Mouse (Mus musculus) stomach, embryonic 15.5 days (tissue): Measurements from ENCODE around the gene Cks2. TPM values are rescaled to one million over a fixed set of nuclear protein-coding genes. Genes with fewer than 3 reads are reported as not detected.

Experiments used
- ATAC-seq: fragments of 200-750 bp; cut with Nextera tagmentation; 2 replicates; pipeline ENCODE4 v1.8.0; 2017; ENCODE audit warnings: low read depth, moderate number of reproducible peaks, moderate TSS enrichment; ENCODE audit not compliant: insufficient read depth, low FRiP score
- H3K27ac ChIP-seq: fragments of 300-500 bp; sonication (generic); 2 replicates; pipeline ENCODE4 v1.5.1; 2015; ENCODE audit warnings: mild to moderate bottlenecking, inconsistent platforms
- H3K27me3 ChIP-seq: fragments of 300-500 bp; sonication (generic); replicated peaks from 2 replicates; pipeline ENCODE4 v1.6.1; 2015; ENCODE audit warnings: inconsistent platforms
- H3K36me3 ChIP-seq: fragments of 300-500 bp; sonication (generic); 2 replicates; pipeline ENCODE4 v1.6.1; 2015; ENCODE audit warnings: inconsistent platforms
- H3K4me1 ChIP-seq: fragments of 300-500 bp; sonication (generic); 2 replicates; pipeline ENCODE4 v1.6.1; 2015; ENCODE audit warnings: inconsistent platforms
- H3K4me2 ChIP-seq: fragments of 300-500 bp; sonication (generic); 2 replicates; pipeline ENCODE4 v1.6.1; 2015; ENCODE audit warnings: mild to moderate bottlenecking, inconsistent platforms
- H3K4me3 ChIP-seq: fragments of 300-500 bp; sonication (generic); replicated peaks from 2 replicates; pipeline ENCODE4 v1.5.1; 2015; ENCODE audit warnings: inconsistent platforms
- H3K9ac ChIP-seq: fragments of 300-500 bp; sonication (generic); 2 replicates; pipeline ENCODE4 v1.6.1; 2015; ENCODE audit warnings: inconsistent platforms
- H3K9me3 ChIP-seq: fragments of 300-500 bp; sonication (generic); 2 replicates; pipeline ENCODE4 v1.6.1; 2016; ENCODE audit warnings: inconsistent platforms
- WGBS: fragments of 180-500 bp; shearing (Covaris S2); methylation state at CpG from one replicate; pipeline ENCODE4 v1.1.7; 2015; 5-methylcytosine and 5-hydroxymethylcytosine counted together
- polyA plus RNA-seq: library from polyadenylated mRNA; unstranded; fragments of >200 nt; fragmentation: Nextera tagmentation; extraction: Ambion mirVana; gene quantifications from 2 replicates; pipeline ENCODE4 v1.2.1, GENCODE M21; 2015

The Cks2 gene
- polyA plus RNA-seq, result 304 and 342 TPM in 2 replicates

DNA sequence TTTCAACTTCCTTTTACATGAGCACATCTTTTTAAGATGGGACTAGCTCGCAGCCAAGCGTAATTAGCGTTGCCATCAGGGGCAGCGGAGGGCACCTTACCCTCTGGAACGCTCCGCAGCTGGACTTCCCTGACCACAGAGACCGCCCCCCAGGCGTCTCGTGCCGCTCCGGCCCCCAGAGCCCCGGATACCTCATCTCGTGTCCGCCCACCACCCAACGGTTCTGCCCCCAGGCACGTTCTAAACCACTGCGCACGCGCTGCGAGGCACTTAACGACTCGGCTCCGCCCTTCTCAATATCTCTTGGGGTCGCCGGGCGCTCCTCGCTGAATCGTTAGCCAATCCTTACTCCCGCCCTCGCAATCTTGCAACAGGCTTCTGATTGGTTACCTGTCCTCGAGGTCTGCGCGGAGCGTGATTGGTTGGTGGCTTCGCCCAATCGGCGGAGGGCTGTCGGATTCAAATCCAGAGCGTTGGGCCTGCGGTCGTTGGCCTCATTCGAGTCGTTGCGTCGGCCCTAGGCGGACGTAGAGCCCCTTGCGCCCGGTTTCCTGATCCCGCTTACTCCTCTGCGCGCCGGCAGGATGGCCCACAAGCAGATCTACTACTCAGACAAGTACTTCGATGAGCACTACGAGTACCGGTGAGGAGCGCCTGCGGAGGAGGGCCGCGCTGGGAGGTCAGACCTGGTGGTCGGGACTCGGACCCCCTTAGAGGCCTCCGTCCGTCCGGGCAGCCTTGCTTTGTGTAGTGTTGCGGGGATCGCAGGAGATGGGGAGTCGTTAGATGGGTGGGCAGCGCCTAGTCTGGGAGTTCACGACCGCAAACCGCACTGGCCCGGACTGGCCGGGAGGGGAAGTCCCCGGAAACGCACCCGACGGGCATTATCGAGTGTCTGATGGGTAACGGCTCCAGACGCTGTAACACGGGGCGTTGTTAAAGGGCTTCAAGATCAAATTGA, at the start of gene Cks2:
Gene Cks2, plus strand, starts transcription at position 404 of the 961 bp plus-strand sequence.
- Histone ChIP-seq H3K9me3 (no peaks in the 10 kb centered on the region), H3K9ac (peak within 1 kb of the TSS; percentile 58), H3K27me3 (no peaks in the 10 kb centered on the region), H3K4me3 (peak within 1 kb of the TSS; percentile 66), H3K27ac (peak within 1 kb of the TSS; percentile 79), H3K36me3 (no peaks in the 10 kb centered on the region), H3K4me1 (peaks cover 16% of the 10 kb centered on the region; the same call in 1 of the 2 replicates), H3K4me2 (peak within 1 kb of the TSS; percentile 62)
- WGBS, result under 1% methylated on average over 83 of the region's 83 CpGs
- ATAC-seq, result peak; percentile 97

DNA sequence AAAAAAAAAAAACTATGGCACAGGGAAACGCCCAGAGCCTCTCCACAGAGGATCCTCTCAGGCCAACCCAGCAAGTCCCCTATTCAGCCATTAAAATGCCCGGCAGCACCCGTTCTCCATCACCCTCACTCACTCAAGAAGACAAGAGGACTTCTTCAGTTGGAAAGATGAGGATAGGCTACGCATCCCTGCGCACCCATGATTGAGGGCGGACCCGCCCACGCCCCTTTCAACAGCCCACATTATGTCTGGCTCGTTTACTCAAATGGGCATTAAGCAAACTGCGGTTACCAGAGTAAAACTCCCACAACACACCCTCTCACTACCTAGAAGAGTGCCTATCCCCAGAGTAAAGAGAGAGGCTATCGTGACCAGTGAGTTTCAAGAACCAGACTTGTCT, 49.6 kb upstream of the Cks2 start:
- WGBS, result 48% methylated on average over 11 of the region's 11 CpGs

DNA sequence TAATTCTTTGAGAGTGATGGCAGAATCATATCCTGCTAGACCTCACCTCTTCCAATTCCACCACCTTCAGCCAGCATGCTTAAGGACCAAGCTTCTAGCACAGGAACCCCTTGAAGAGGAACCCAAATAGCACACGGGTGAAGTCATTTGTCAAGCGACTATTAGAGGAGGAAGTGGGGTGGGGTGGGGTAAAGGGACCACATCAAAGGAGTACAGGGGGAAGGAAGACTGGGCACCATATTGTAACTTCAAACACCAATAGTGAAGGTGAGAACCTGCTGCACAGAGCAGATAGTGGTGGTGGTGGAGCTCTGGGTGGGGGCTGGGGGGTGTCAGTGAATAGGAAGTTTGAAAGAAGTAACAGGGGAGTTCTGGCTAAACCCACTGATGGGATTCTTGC, 47.0 kb upstream of the Cks2 start:
- Histone ChIP-seq H3K4me1 (peaks cover 11% of the 10 kb centered on the region), H3K9ac (no peak overlapping the region), H3K36me3 (no peaks in the 10 kb centered on the region), H3K4me3 (no peak overlapping the region), H3K27ac (no peak overlapping the region), H3K9me3 (no peaks in the 10 kb centered on the region), H3K27me3 (no peaks in the 10 kb centered on the region; the same call in 1 of the 2 replicates), H3K4me2 (no peak overlapping the region)
- 35% methylated on average over 2 of the region's 2 CpGs for WGBS
- ATAC-seq, result no peak

More for the DNA sequence above, 49.6 kb upstream of the Cks2 start:
- peak overlapping the region; percentile 82 for H3K4me2 ChIP-seq
- H3K4me3 ChIP-seq, result no peak overlapping the region
- no peaks in the 10 kb centered on the region; the same call in 1 of the 2 replicates for H3K27me3 ChIP-seq
- H3K27ac ChIP-seq, result no peak overlapping the region
- H3K4me1 ChIP-seq, result peaks cover 11% of the 10 kb centered on the region
- H3K9ac ChIP-seq, result no peak overlapping the region
- ATAC-seq, result no peak
- no peaks in the 10 kb centered on the region for H3K36me3 ChIP-seq
- H3K9me3 ChIP-seq, result no peaks in the 10 kb centered on the region

DNA sequence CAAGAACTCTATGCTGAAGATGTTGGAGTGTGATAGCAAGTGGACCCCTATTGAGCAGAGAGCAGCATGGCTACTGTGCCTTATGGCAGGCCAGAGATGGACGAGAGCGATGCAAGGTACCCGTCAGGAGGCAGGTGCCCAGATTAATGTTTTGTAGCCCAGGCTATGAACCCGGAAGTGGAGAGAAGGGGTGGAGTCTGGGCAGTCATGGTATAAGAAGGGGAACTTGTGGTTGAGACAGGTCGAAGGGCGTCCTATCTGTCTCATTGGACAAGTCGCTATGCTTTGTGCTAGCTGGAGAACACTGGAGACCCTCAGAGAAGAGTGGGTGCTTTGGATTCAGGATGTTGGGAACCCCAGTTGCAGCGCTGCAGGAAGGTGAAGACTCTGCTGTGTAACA, 44.9 kb upstream of the Cks2 start:
- no peak overlapping the region for H3K27ac ChIP-seq
- no peak for ATAC-seq
- H3K9ac ChIP-seq, result no peak overlapping the region
- H3K4me3 ChIP-seq, result no peak overlapping the region
- H3K27me3 ChIP-seq, result no peaks in the 10 kb centered on the region; the same call in 1 of the 2 replicates
- H3K4me2 ChIP-seq, result no peak overlapping the region
- H3K4me1 ChIP-seq, result peaks cover 6% of the 10 kb centered on the region; the same call in 1 of the 2 replicates
- WGBS, result 81% methylated on average over 8 of the region's 8 CpGs
- no peaks in the 10 kb centered on the region for H3K36me3 ChIP-seq
- no peaks in the 10 kb centered on the region for H3K9me3 ChIP-seq

DNA sequence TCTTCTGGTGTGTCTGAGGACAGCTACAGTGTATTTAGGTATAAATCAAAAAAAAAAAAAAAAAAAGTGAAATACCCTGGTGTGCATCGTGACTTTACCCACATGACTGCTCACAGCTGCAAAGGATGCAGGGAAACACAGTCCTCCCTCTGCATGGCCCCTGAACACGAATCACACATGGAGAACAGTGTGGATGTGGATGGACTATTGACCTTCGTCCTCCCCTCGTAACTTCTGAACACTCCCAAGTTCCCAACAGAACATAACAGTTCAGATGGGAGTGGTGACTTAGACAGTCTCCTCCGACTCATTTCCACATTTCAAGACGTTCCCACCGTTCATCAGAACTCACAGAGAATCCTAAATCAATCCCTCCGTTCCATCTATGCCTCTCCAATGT, 42.3 kb upstream of the Cks2 start:
- Histone ChIP-seq H3K27me3 (no peaks in the 10 kb centered on the region), H3K4me3 (no peak overlapping the region), H3K9me3 (no peaks in the 10 kb centered on the region), H3K27ac (no peak overlapping the region), H3K36me3 (no peaks in the 10 kb centered on the region), H3K4me1 (peaks cover 4% of the 10 kb centered on the region; the same call in 1 of the 2 replicates), H3K4me2 (peak overlapping the region; percentile 51; the same call in 1 of the 2 replicates), H3K9ac (no peak overlapping the region)
- 49% methylated on average over 8 of the region's 8 CpGs for WGBS
- no peak for ATAC-seq

DNA sequence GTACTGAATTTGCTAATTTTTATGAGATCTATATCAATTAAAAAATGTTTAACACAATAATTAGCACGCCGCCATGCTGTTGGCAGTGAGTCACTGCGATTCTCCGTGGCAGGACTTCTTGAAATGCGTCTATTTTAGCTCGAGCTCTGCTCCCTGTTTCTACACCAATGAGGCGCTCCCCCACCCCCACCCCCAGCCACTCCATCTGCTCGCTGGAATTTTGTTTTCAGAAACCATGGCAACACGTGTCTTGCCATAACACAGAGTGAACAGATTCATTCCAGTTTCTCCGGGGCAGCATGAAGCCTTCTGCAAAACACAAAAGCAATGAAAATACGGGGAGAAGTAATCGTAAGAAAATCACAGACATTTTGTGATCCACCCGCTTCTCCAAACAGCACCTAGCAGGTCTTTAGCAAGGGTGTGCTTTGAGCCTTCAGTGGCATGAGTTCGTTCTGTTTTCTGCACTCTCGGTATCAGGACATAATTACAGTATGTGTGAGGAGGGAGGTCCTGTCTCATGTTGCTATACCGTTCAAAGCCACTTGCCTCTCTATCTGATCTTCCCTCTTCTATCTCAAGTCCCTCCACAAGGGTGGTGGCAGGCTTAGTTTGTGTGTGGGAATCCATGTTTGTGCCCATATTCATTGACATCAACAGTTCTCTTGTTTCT, 41.7 kb upstream of the Cks2 start:
- Histone ChIP-seq H3K27me3 (no peaks in the 10 kb centered on the region), H3K36me3 (no peaks in the 10 kb centered on the region), H3K9me3 (no peaks in the 10 kb centered on the region), H3K27ac (no peak overlapping the region), H3K4me3 (peak overlapping the region; percentile 16; the same call in 1 of the 2 replicates), H3K9ac (no peak overlapping the region), H3K4me1 (peaks cover 4% of the 10 kb centered on the region; the same call in 1 of the 2 replicates), H3K4me2 (peak overlapping the region; percentile 51)
- 15% methylated on average over 16 of the region's 16 CpGs for WGBS
- ATAC-seq, result peak; percentile 66; the same call in 1 of the 2 replicates

DNA sequence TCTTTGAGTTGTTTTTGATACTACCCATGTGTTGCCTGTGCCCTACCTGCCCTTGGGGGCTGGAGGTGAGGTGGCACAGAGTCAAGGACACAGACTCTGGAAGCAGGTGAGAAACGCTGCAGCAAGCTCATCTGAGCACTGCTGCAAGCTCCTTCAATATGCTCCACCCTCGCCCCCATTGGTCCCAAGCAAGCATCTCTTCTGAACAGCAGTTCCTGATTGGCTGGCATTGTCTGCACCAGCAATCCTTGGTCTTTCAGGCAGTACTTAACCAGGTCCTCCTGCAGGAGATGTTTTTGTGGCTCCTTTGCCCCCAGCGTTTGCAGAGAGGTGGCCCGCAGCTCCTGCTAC, 41.2 kb upstream of the Cks2 start:
- Histone ChIP-seq H3K36me3 (no peaks in the 10 kb centered on the region), H3K9ac (no peak overlapping the region), H3K9me3 (no peaks in the 10 kb centered on the region), H3K4me2 (peak overlapping the region; percentile 51; the same call in 1 of the 2 replicates), H3K4me1 (peaks cover 4% of the 10 kb centered on the region; the same call in 1 of the 2 replicates), H3K27ac (no peak overlapping the region), H3K4me3 (no peak overlapping the region; the same call in 1 of the 2 replicates), H3K27me3 (no peaks in the 10 kb centered on the region)
- 47% methylated on average over 4 of the region's 4 CpGs for WGBS
- no peak for ATAC-seq

DNA sequence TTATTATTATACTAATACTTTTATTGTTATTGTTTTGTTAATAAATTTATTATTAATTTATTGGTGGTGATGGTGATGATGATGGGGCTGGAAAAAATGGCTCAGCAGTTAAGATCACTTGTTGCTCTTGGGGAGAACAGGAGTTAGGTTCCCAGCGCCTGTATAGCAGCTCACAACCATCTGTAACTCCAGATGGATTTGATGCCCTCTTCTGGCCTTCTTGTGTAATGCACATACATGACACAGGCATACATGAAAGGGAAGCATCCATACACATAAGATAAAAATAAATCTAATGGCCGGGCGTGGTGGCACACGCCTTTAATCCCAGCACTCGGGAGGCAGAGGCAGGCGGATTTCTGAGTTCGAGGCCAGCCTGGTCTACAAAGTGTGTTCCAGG, 35.8 kb upstream of the Cks2 start:
- Histone ChIP-seq H3K4me2 (no peak overlapping the region), H3K9me3 (no peaks in the 10 kb centered on the region), H3K4me1 (no peaks in the 10 kb centered on the region), H3K27ac (no peak overlapping the region), H3K9ac (no peak overlapping the region), H3K36me3 (no peaks in the 10 kb centered on the region), H3K27me3 (no peaks in the 10 kb centered on the region), H3K4me3 (no peak overlapping the region)
- 96% methylated on average over 7 of the region's 7 CpGs for WGBS
- no peak for ATAC-seq

DNA sequence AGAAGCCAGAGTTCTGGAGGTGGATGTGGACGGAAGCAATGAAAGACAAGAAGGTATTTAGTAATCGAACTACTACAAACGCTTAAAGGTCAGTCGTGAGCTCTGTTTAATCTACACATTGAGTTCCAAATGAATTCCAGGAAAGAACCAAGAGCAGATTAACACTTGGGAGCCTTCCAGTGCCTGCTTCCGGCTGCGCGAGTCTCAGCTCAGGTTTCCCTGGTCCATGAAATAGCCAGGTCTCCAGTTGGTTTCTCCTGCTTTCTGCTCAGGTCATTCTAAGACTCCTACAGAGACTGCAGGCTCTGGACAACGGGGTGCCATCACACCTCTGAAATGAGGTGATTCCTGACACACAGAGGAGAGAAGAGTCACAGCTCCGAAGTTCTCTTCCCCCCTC, 34.0 kb upstream of the Cks2 start:
- Histone ChIP-seq H3K4me1 (no peaks in the 10 kb centered on the region), H3K4me2 (no peak overlapping the region), H3K27ac (no peak overlapping the region), H3K9ac (no peak overlapping the region), H3K9me3 (no peaks in the 10 kb centered on the region), H3K27me3 (no peaks in the 10 kb centered on the region), H3K36me3 (no peaks in the 10 kb centered on the region), H3K4me3 (no peak overlapping the region)
- 20% methylated on average over 9 of the region's 9 CpGs for WGBS
- ATAC-seq, result no peak

DNA sequence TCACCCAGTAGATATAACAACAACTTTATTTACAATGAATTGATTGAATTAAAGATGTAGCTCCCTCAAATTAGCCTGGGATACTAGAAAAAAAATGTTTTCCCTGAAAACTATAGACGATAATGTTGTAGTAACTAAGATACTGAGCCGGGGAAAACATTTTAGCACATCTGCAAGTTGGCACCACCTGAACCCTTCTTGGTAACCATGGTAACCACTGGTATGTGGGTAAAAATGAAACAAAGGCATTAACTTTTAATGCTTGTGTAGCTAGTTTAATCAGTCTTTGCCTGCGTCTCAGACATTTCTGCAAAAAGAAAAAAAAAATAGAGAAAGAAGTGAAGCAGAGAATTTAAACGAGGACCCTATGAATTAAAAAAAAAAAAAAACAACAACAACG, 33.5 kb upstream of the Cks2 start:
- Histone ChIP-seq H3K4me1 (no peaks in the 10 kb centered on the region), H3K9ac (no peak overlapping the region), H3K27ac (no peak overlapping the region), H3K27me3 (no peaks in the 10 kb centered on the region), H3K36me3 (no peaks in the 10 kb centered on the region), H3K4me2 (no peak overlapping the region), H3K4me3 (no peak overlapping the region), H3K9me3 (no peaks in the 10 kb centered on the region)
- 46% methylated on average over 5 of the region's 5 CpGs for WGBS
- ATAC-seq, result no peak

DNA sequence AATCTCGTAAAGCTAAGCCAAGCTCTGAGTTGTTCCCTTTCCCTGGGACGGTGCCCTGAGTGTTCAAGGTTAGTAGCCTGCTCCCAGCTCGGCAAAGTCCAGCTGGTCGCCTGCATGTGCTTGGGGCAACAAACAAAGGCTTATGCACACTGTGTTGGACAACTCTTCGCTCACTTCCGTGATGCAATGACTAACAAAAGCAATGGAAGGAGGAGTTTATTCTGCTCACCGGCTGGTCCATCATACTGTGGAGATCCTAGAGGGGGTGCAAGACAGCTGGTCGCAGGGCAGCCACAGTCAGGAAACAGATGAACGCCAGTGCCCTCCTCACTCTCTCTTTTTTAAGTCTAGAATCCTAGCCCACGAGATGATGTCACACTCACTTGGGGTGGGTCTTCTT, 29.2 kb upstream of the Cks2 start:
- no peaks in the 10 kb centered on the region for H3K4me1 ChIP-seq
- H3K36me3 ChIP-seq, result no peaks in the 10 kb centered on the region
- WGBS, result 51% methylated on average over 10 of the region's 10 CpGs
- no peak overlapping the region for H3K9ac ChIP-seq
- no peak overlapping the region for H3K27ac ChIP-seq
- H3K27me3 ChIP-seq, result no peaks in the 10 kb centered on the region
- H3K4me3 ChIP-seq, result no peak overlapping the region
- no peaks in the 10 kb centered on the region for H3K9me3 ChIP-seq
- ATAC-seq, result no peak
- no peak overlapping the region; the same call in 1 of the 2 replicates for H3K4me2 ChIP-seq
